Mouse (Mus musculus): ENCODE data around the gene Dnajb8. TPM values are rescaled to one million over a fixed set of nuclear protein-coding genes. Genes with fewer than 3 reads are reported as not detected.

Gene Dnajb8
- total and polyA plus RNA-seq, 2 experiments from 2014 or later: not detected

GRCm38 (mm10) chr6:88199718-88200692 lies 22.1 kb upstream of the Dnajb8 start:
- H3K9me3 ChIP-seq (ENCODE audit: low read length): no peaks in the 10 kb centered on the region
- no peak for TF ChIP-seq CTCF (IDR thresholded peaks at IDR 0.05; ENCODE audit: low read depth)
- no peak overlapping the region for H3K9ac ChIP-seq
- ATAC-seq: no peak
- H3K4me3 ChIP-seq (ENCODE audit: low read depth, low read length): peak overlapping the region; percentile 18; the same call in 1 of the 2 replicates
- peaks cover 91% of the 10 kb centered on the region for H3K27me3 ChIP-seq (ENCODE audit: insufficient read depth, low read length)
- no peak overlapping the region for H3K27ac ChIP-seq (ENCODE audit: low read depth, low read length)
- DNase-seq: no peak
- 0 out of 2 replicates have a peak, but pooled peaks cover 6% of the 10 kb centered on the region for H3K4me1 ChIP-seq (ENCODE audit: insufficient read depth)
- H3K36me3 ChIP-seq (ENCODE audit: insufficient read depth): no peaks in the 10 kb centered on the region
- 2% methylated on average over 50 of the region's 50 CpGs for WGBS
- peak overlapping the region; percentile 35; the same call in 1 of the 2 replicates for H3K4me2 ChIP-seq (ENCODE audit: low read depth)

- DNase-seq: no peak
- 9% methylated on average over 20 of the region's 20 CpGs for WGBS
Measured at GRCm38 (mm10) chr6:88200693-88201609, 21.1 kb upstream of the Dnajb8 start.

GRCm38 (mm10) chr6:88201926-88202700 lies 20.0 kb upstream of the Dnajb8 start:
- no peak overlapping the region for H3K27ac ChIP-seq (ENCODE audit: low read depth, low read length)
- no peak overlapping the region for H3K4me2 ChIP-seq (ENCODE audit: low read depth)
- no peak overlapping the region for H3K4me3 ChIP-seq (ENCODE audit: low read depth, low read length)
- 9% methylated on average over 15 of the region's 15 CpGs for WGBS
- TF ChIP-seq CTCF (IDR thresholded peaks at IDR 0.05; ENCODE audit: low read depth): no peak
- H3K36me3 ChIP-seq (ENCODE audit: insufficient read depth): no peaks in the 10 kb centered on the region
- DNase-seq: peak; percentile 24
- no peaks in the 10 kb centered on the region for H3K9me3 ChIP-seq (ENCODE audit: low read length)
- 0 out of 2 replicates have a peak, but pooled peaks cover 1% of the 10 kb centered on the region for H3K4me1 ChIP-seq (ENCODE audit: insufficient read depth)
- no peak overlapping the region for H3K9ac ChIP-seq
- no peak for ATAC-seq
- peaks cover 91% of the 10 kb centered on the region for H3K27me3 ChIP-seq (ENCODE audit: insufficient read depth, low read length)

More at GRCm38 (mm10) chr6:88200693-88201609, 21.1 kb upstream of the Dnajb8 start:
- Histone ChIP-seq H3K36me3 (ENCODE audit: insufficient read depth) (no peaks in the 10 kb centered on the region), H3K4me1 (ENCODE audit: insufficient read depth) (0 out of 2 replicates have a peak, but pooled peaks cover 6% of the 10 kb centered on the region), H3K4me3 (ENCODE audit: low read depth, low read length) (no peak overlapping the region), H3K27me3 (ENCODE audit: insufficient read depth, low read length) (peaks cover 91% of the 10 kb centered on the region), H3K27ac (ENCODE audit: low read depth, low read length) (no peak overlapping the region), H3K4me2 (ENCODE audit: low read depth) (no peak overlapping the region), H3K9ac (no peak overlapping the region), H3K9me3 (ENCODE audit: low read length) (no peaks in the 10 kb centered on the region)
- no peak for ATAC-seq
- no peak for TF ChIP-seq CTCF (IDR thresholded peaks at IDR 0.05; ENCODE audit: low read depth)

- 2% methylated on average over 24 of the region's 24 CpGs for WGBS
- H3K4me2 ChIP-seq (ENCODE audit: low read depth): no peak overlapping the region
- TF ChIP-seq CTCF (IDR thresholded peaks at IDR 0.05; ENCODE audit: low read depth): no peak
- no peak overlapping the region for H3K4me3 ChIP-seq (ENCODE audit: low read depth, low read length)
- DNase-seq (peak; percentile 41), ATAC-seq (no peak)
- H3K9ac ChIP-seq: no peak overlapping the region
- no peaks in the 10 kb centered on the region for H3K9me3 ChIP-seq (ENCODE audit: low read length)
- H3K27ac ChIP-seq (ENCODE audit: low read depth, low read length): no peak overlapping the region
- peaks cover 89% of the 10 kb centered on the region for H3K27me3 ChIP-seq (ENCODE audit: insufficient read depth, low read length)
- no peaks in the 10 kb centered on the region for H3K36me3 ChIP-seq (ENCODE audit: insufficient read depth)
- H3K4me1 ChIP-seq (ENCODE audit: insufficient read depth): no peaks in the 10 kb centered on the region
Measured at GRCm38 (mm10) chr6:88202921-88203690, 19.0 kb upstream of the Dnajb8 start.

- Histone ChIP-seq H3K9me3 (ENCODE audit: low read length) (no peaks in the 10 kb centered on the region), H3K9ac (no peak overlapping the region), H3K4me2 (ENCODE audit: low read depth) (no peak overlapping the region), H3K27me3 (ENCODE audit: insufficient read depth, low read length) (peaks cover 87% of the 10 kb centered on the region), H3K36me3 (ENCODE audit: insufficient read depth) (no peaks in the 10 kb centered on the region), H3K27ac (ENCODE audit: low read depth, low read length) (no peak overlapping the region), H3K4me1 (ENCODE audit: insufficient read depth) (no peaks in the 10 kb centered on the region), H3K4me3 (ENCODE audit: low read depth, low read length) (no peak overlapping the region)
- 10% methylated on average over 10 of the region's 10 CpGs for WGBS
- ATAC-seq: no peak
- TF ChIP-seq CTCF (IDR thresholded peaks at IDR 0.05; ENCODE audit: low read depth): no peak
- no peak for DNase-seq
Measured at GRCm38 (mm10) chr6:88203791-88204405, 18.2 kb upstream of the Dnajb8 start.

All from forebrain, postnatal 0 days (tissue).